Mouse (Mus musculus) thymus, adult 18-20 months (tissue): ENCODE data around the gene Gab3.
"Not testable (repeated sequence)": the region's sequence is repeated elsewhere in the genome, so short reads cannot be mapped to it uniquely, and the experiment has no call there.

Experiments
- DNase-seq, 2 experiments: peaks; one replicate each; pipeline ENCODE4 v3.0.0; 2022; ENCODE audit warnings: mixed read lengths in 2 of 2

Gab3 gene

DNA sequence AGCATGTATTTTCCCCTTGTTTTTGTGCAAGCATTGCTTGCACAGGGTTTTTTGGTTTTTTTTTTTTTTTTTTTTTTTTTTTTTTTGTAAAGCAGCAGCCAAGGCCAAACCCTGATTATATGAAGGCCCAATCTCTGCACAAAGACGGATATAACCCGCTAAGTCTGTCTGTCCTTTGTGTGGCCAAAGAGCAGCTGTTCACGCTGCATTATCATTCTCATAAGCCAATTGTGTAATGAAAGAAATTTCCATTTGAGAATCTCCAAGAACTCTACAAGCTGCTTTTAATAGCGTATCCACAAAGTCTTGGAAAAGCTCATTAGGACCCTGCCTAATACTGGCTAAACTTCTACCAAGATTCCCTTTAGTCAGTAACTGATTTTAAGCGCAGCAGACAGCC, 101.5 kb downstream of the Gab3 start:
- DNase-seq: no peak

DNA sequence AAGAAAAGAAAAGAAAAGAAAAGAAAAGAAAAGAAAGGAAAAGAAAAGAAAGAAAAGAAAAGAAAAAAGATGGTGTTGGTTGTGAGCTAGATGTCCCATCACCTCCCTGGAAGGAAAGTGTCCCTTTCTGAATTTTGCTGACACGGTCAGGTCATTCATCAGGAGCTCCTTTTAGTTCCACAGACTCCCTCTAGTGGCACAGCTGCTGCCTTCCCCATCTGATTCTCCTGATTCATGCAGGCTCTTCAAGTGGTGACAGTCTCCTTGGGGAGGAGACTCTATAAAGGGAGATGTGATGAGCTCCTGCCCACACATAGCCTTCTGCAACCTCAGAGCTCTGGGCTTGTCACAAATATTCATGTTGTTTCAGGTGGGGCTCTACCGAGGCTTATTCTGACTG, 122.4 kb downstream of the Gab3 start:
- not testable (repeated sequence) for DNase-seq

DNA sequence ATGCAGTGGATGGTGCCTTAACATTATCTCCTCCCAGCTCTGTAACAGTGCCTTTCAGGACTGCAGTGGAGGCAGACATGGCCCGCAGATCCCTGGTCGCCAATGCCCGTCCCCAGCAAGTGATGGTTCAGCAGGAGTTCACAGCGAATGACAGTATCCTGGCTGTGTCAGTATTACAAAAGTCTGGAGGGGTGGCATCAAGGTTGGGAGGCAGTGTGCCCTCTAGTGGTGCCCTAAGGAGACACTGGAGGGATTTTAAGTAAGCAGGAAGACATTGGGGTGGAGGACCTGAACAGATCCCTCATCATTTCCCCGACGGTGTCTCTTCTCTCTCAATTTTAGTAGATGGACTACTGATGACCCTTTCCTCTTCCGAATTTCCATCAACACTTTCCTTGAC, 126.1 kb downstream of the Gab3 start:
- not testable (repeated sequence) for DNase-seq
